11 mouse cellular contexts compared by ENCODE assay signal in the genomic region with DNA sequence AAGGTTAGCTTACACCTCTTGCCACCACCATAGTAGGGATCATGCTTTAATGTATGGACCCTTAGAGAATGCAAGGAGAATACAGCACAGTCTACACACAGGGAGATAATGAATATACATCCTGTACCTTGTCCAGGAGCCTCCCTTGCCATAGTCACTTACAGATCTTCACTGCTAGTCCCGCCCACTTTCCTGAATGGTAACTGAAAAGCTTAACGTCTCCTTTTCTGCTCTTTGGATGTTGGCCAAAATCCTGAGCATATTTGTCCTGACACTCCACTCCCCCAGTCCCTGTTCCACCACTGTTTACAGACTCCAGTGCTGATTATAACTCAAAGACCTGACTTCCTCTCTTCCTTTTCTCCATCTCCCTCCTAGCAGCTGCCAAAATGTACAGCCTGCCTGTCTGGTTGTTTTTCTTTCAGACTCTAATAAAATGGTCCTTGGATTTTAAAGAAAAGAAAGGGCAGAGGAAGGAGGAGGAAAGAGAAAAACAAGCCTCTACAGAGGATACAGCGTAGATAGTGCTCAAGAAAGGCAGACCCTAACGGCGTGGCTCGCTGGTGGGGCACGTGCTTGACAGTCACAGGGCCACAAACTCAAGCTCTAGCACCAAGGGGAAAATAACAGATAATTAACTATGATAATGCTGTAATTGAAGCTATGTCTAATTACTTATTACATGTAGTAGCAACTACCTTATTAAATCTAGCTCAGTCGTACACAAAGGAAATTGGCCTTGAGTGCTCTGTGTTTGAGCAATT. TPM values are rescaled to one million over a fixed set of nuclear protein-coding genes. Genes with fewer than 3 reads are reported as not detected.
DNase-seq lines count a peak whose midpoint lies in the region; ATAC-seq and TF ChIP-seq lines count a peak whose summit lies in the region.
"Had no signal": no experiment of that assay in that cellular context is flagged by ENCODE, and none has a peak within 500 bp of the region (broad histone marks: within the 10 kb centered on the region; RNA-seq: fewer than 3 reads in every experiment).

No protein-coding gene starts in this region.

- H3K9me3 ChIP-seq in forebrain, embryonic 12.5 days = no peaks in the 10 kb centered on the region
- H3K9me3 ChIP-seq in forebrain, embryonic 10.5 days = no peaks in the 10 kb centered on the region
- no peaks in the 10 kb centered on the region for H3K9me3 ChIP-seq in MEL (replicated peaks; ENCODE audit: insufficient read depth, low read length)
- no peaks in the 10 kb centered on the region for H3K9me3 ChIP-seq in intestine, embryonic 16.5 days (ENCODE audit: control insufficient read depth, low read length)
- H3K9me3 ChIP-seq: G1E had no signal

- H3K9ac ChIP-seq in forebrain, embryonic 12.5 days = no peak overlapping the region
- no peak overlapping the region for H3K9ac ChIP-seq in MEL (ENCODE audit: control insufficient read depth, low read depth, low read length, poor library complexity, severe bottlenecking)
- no peak overlapping the region for H3K9ac ChIP-seq in intestine, embryonic 16.5 days (ENCODE audit: low read depth, low read length)

- 0 out of 2 replicates have a peak overlapping the region, but pooled peaks have one; percentile 46 for H3K27ac ChIP-seq in forebrain, embryonic 12.5 days
- H3K27ac ChIP-seq in forebrain, embryonic 10.5 days = no peak overlapping the region
- peak overlapping the region; percentile 24; the same call in 1 of the 2 replicates for H3K27ac ChIP-seq in MEL (ENCODE audit: control insufficient read depth, low read depth, low read length)
- H3K27ac ChIP-seq in intestine, embryonic 16.5 days (ENCODE audit: low read length) = peak overlapping the region; percentile 10

- no peak overlapping the region for H3K4me3 ChIP-seq in forebrain, embryonic 12.5 days (replicated peaks)
- H3K4me3 ChIP-seq in forebrain, embryonic 10.5 days = no peak overlapping the region
- H3K4me3 ChIP-seq in MEL (ENCODE audit: control insufficient read depth in 1 of 2, insufficient read depth in 1 of 2, low read depth in 2 of 2, low read length in 2 of 2) = no peak overlapping the region
- no peak overlapping the region for H3K4me3 ChIP-seq in intestine, embryonic 16.5 days (ENCODE audit: low read length)

- no peaks in the 10 kb centered on the region for H3K79me2 ChIP-seq in MEL (ENCODE audit: control insufficient read depth, insufficient read depth, low read length, poor library complexity)

- no peak for TF ChIP-seq POLR2A in MEL (IDR thresholded peaks at IDR 0.05; ENCODE audit: control insufficient read depth in 1 of 2, insufficient read depth in 1 of 2, low read depth in 1 of 2, low read length in 2 of 2, poor library complexity in 1 of 2)

- no peak for TF ChIP-seq EP300 in MEL (IDR thresholded peaks at IDR 0.05; ENCODE audit: low read depth in 1 of 2, low read length in 2 of 2)

- H3K27me3 ChIP-seq in forebrain, embryonic 12.5 days = no peaks in the 10 kb centered on the region
- H3K27me3 ChIP-seq in forebrain, embryonic 10.5 days (ENCODE audit: poor library complexity, severe bottlenecking) = no peaks in the 10 kb centered on the region
- no peaks in the 10 kb centered on the region for H3K27me3 ChIP-seq in MEL (ENCODE audit: control insufficient read depth in 1 of 2, insufficient read depth in 2 of 2, low read length in 2 of 2)
- H3K27me3 ChIP-seq in intestine, embryonic 16.5 days (replicated peaks; ENCODE audit: control insufficient read depth, insufficient read depth, low read length) = no peaks in the 10 kb centered on the region

- no peak overlapping the region for H3K4me2 ChIP-seq in forebrain, embryonic 12.5 days
- H3K4me2 ChIP-seq in intestine, embryonic 16.5 days (ENCODE audit: low read depth, low read length) = no peak overlapping the region

- WGBS in forebrain, embryonic 12.5 days = 65% methylated on average over 8 of the region's 8 CpGs
- 91% methylated on average over 8 of the region's 8 CpGs for WGBS in forebrain, embryonic 10.5 days
- WGBS in intestine, embryonic 16.5 days = 38% methylated on average over 8 of the region's 8 CpGs

- DNase-seq in forebrain, embryonic 10.5 days (ENCODE audit: extremely low spot score, low spot score) = no peak
- peak; percentile 12 for DNase-seq in kidney, adult 9 months
- no peak for DNase-seq in kidney, adult 8-10 months
- peak; percentile 63 for DNase-seq in MEL (ENCODE audit: low read depth, low spot score)
- no peak for DNase-seq in thymus, postnatal 4 days
- DNase-seq: adrenal gland, postnatal 10 days; cerebellum, adult 18-20 months had no signal

- H3K4me1 ChIP-seq in forebrain, embryonic 12.5 days = peaks cover 8% of the 10 kb centered on the region
- H3K4me1 ChIP-seq in forebrain, embryonic 10.5 days = no peaks in the 10 kb centered on the region
- H3K4me1 ChIP-seq in MEL (ENCODE audit: control insufficient read depth in 1 of 2, insufficient read depth in 2 of 2, low read length in 2 of 2) = peaks cover 8 to 20% of the 10 kb centered on the region in 2 experiments
- 0 out of 2 replicates have a peak, but pooled peaks cover 4% of the 10 kb centered on the region for H3K4me1 ChIP-seq in intestine, embryonic 16.5 days (ENCODE audit: control insufficient read depth, insufficient read depth, low read length)

- ATAC-seq in forebrain, embryonic 12.5 days (ENCODE audit: low FRiP score) = no peak
- peak; percentile 74 for ATAC-seq in intestine, embryonic 16.5 days
- ATAC-seq in megakaryocyte progenitor cell, adult 5-6 weeks (replicated peaks; ENCODE audit: poor library complexity) = no peak

- TF ChIP-seq RAD21 in MEL (IDR thresholded peaks at IDR 0.05; ENCODE audit: low read depth, low read length) = no peak

- peaks cover 40% of the 10 kb centered on the region for H3K36me3 ChIP-seq in forebrain, embryonic 12.5 days (replicated peaks)
- peaks cover 66% of the 10 kb centered on the region for H3K36me3 ChIP-seq in forebrain, embryonic 10.5 days (replicated peaks)
- peaks cover 3 to 24% of the 10 kb centered on the region in 2 experiments for H3K36me3 ChIP-seq in MEL (ENCODE audit: control insufficient read depth in 1 of 2, insufficient read depth in 2 of 2, low read length in 2 of 2)
- H3K36me3 ChIP-seq in intestine, embryonic 16.5 days (ENCODE audit: control insufficient read depth, insufficient read depth, low read length) = peaks cover 4% of the 10 kb centered on the region; the same call in 1 of the 2 replicates

- no peak for TF ChIP-seq CTCF in MEL (IDR thresholded peaks at IDR 0.05 in 2 of 3, conservative IDR thresholded peaks at IDR 0.05 in 1 of 3; ENCODE audit: control insufficient read depth in 1 of 3, insufficient read depth in 1 of 3, low read depth in 2 of 3, low read length in 3 of 3, poor library complexity in 1 of 3, severe bottlenecking in 1 of 3)

TF ChIP-seq in MEL, 35 proteins besides CTCF, POLR2A, EP300 and RAD21:
- peak; percentile 36; the same call in 1 of the 2 replicates for TF ChIP-seq MYB (IDR thresholded peaks at IDR 0.05; ENCODE audit: low read depth, low read length)
- no peak for TF ChIP-seq HCFC1 (IDR thresholded peaks at IDR 0.05; ENCODE audit: low read depth, low read length)

RNA-seq across cellular contexts. Expression of a gene that starts 59.4 kb away (rescaled TPM):
- 31.0 and 37.0 TPM in 2 replicates for polyA plus RNA-seq in forebrain, embryonic 12.5 days (2016; fragmentation: Nextera tagmentation; extraction: Ambion mirVana)
- 25.3 and 27.8 TPM in 2 replicates for polyA plus RNA-seq in forebrain, embryonic 10.5 days (2016; fragmentation: Nextera tagmentation; extraction: Ambion mirVana)
- total RNA-seq in MEL (2012; rRNA removed) = 5.8 and 6.3 TPM in 2 replicates
- 1 to 10 TPM in 1 of 2 experiments, not detected in 1; 8.6 TPM for polyA plus RNA-seq in MEL (2012; ENCODE audit: insufficient read depth in 1 of 2, insufficient read length in 2 of 2, low read depth in 1 of 2, low replicate concordance in 2 of 2, missing spikeins in 1 of 2)
- 14.1 and 15.5 TPM in 2 replicates for polyA plus RNA-seq in intestine, embryonic 16.5 days (2015; fragmentation: Nextera tagmentation; extraction: Ambion mirVana)
- 13.9 and 15.3 TPM in 2 replicates for total RNA-seq in megakaryocyte progenitor cell, adult 5-6 weeks (2015)
- total RNA-seq in megakaryocyte progenitor cell, adult 5-6 weeks (2017) = 13.3 and 15.1 TPM in 2 replicates

Comparison
In these comparisons a context has a peak if more than half of its experiments do, and no peak if none do; other contexts are left out.
1. DNase-seq: peak in kidney, adult 9 months (single experiment) and MEL (single experiment); none in forebrain, embryonic 10.5 days (single experiment), kidney, adult 8-10 months (0 of 2) and thymus, postnatal 4 days (single experiment).